12 mouse cellular contexts compared by ENCODE assay signal in the genomic region with DNA sequence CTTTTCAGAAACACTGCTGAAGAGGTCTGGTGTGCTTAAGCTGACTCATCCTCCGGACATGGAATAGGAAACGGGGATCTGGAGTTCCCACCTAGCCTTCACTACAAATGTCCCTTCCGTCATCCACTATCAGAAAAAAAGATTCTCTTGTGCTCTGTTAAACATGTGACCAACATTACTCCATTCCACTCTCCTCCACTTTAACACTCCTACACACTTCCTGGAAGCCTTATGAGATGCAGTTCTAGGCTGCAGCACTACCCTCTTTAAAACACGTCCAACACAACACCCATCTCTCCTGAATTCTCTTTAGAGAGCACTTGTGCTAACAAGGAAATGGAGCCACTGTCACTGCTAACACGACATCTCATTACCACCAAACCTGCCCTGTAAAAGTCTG. TPM values are rescaled to one million over a fixed set of nuclear protein-coding genes. Genes with fewer than 3 reads are reported as not detected.
DNase-seq lines count a peak whose midpoint lies in the region; ATAC-seq and TF ChIP-seq lines count a peak whose summit lies in the region.
"Had no signal": no experiment of that assay in that cellular context is flagged by ENCODE, and none has a peak within 500 bp of the region (broad histone marks: within the 10 kb centered on the region; RNA-seq: fewer than 3 reads in every experiment).

No protein-coding gene starts in this region.

- peak overlapping the region; percentile 41 for H3K4me2 ChIP-seq in heart, postnatal 0 days (ENCODE audit: low read depth, low read length)
- peak overlapping the region; percentile 41 for H3K4me2 ChIP-seq in intestine, embryonic 15.5 days (replicated peaks)
- peak overlapping the region; percentile 20; the same call in 1 of the 2 replicates for H3K4me2 ChIP-seq in stomach, embryonic 15.5 days
- H3K4me2 ChIP-seq: hindbrain, embryonic 15.5 days; limb, embryonic 12.5 days; midbrain, embryonic 12.5 days; neural tube, embryonic 13.5 days had no signal

- peak overlapping the region; percentile 54 for H3K27ac ChIP-seq in heart, postnatal 0 days (ENCODE audit: low read depth)
- no peak overlapping the region for H3K27ac ChIP-seq in intestine, embryonic 15.5 days
- H3K27ac ChIP-seq in stomach, embryonic 15.5 days = peak overlapping the region; percentile 36; the same call in 1 of the 2 replicates
- H3K27ac ChIP-seq: hindbrain, embryonic 15.5 days; limb, embryonic 12.5 days; midbrain, embryonic 12.5 days; neural tube, embryonic 13.5 days had no signal

- H3K9me3 ChIP-seq in heart, postnatal 0 days (replicated peaks; ENCODE audit: control insufficient read depth, low read length) = no peaks in the 10 kb centered on the region
- H3K9me3 ChIP-seq in intestine, embryonic 15.5 days = no peaks in the 10 kb centered on the region
- no peaks in the 10 kb centered on the region for H3K9me3 ChIP-seq in stomach, embryonic 15.5 days
- H3K9me3 ChIP-seq: hindbrain, embryonic 15.5 days; limb, embryonic 12.5 days; midbrain, embryonic 12.5 days; neural tube, embryonic 13.5 days had no signal

- H3K4me3 ChIP-seq in heart, postnatal 0 days (ENCODE audit: low read depth, low read length) = peak overlapping the region; percentile 15
- H3K4me3 ChIP-seq in intestine, embryonic 15.5 days (replicated peaks) = no peak overlapping the region
- no peak overlapping the region; the same call in 1 of the 2 replicates for H3K4me3 ChIP-seq in stomach, embryonic 15.5 days (replicated peaks)
- H3K4me3 ChIP-seq: hindbrain, embryonic 15.5 days; limb, embryonic 12.5 days; midbrain, embryonic 12.5 days; neural tube, embryonic 13.5 days had no signal

- no peak for TF ChIP-seq EP300 in heart, postnatal 0 days (IDR thresholded peaks at IDR 0.05; ENCODE audit: low read depth)

- 39% methylated on average over 5 of the region's 5 CpGs for WGBS in heart, postnatal 0 days
- WGBS in intestine, embryonic 15.5 days = 48% methylated on average over 5 of the region's 5 CpGs
- WGBS in stomach, embryonic 15.5 days = 59% methylated on average over 5 of the region's 5 CpGs

- intact Hi-C loops in heart, postnatal 25 days (cut with DNase I) = no loop called here

- H3K27me3 ChIP-seq in heart, postnatal 0 days (ENCODE audit: control insufficient read depth, insufficient read depth, low read length) = no peaks in the 10 kb centered on the region
- H3K27me3 ChIP-seq in intestine, embryonic 15.5 days (replicated peaks) = no peaks in the 10 kb centered on the region
- H3K27me3 ChIP-seq in stomach, embryonic 15.5 days (replicated peaks) = no peaks in the 10 kb centered on the region
- H3K27me3 ChIP-seq: hindbrain, embryonic 15.5 days; limb, embryonic 12.5 days; midbrain, embryonic 12.5 days; neural tube, embryonic 13.5 days had no signal

- no peak for TF ChIP-seq CTCF in heart, postnatal 0 days (IDR thresholded peaks at IDR 0.05; ENCODE audit: low read depth)

- ATAC-seq in heart, postnatal 0 days (ENCODE audit: insufficient read depth, low read depth) = no peak
- peak; percentile 2; the same call in 1 of the 2 replicates for ATAC-seq in intestine, embryonic 15.5 days
- ATAC-seq in stomach, embryonic 15.5 days (ENCODE audit: insufficient read depth, low FRiP score, low read depth) = no peak

- H3K9ac ChIP-seq in heart, postnatal 0 days (replicated peaks; ENCODE audit: low read depth, low read length) = 0 out of 2 replicates have a peak overlapping the region, but pooled peaks have one; percentile 1
- no peak overlapping the region for H3K9ac ChIP-seq in intestine, embryonic 15.5 days
- H3K9ac ChIP-seq in stomach, embryonic 15.5 days = no peak overlapping the region
- H3K9ac ChIP-seq: hindbrain, embryonic 15.5 days; limb, embryonic 12.5 days; midbrain, embryonic 12.5 days; neural tube, embryonic 13.5 days had no signal

- peak; percentile 21 for DNase-seq in heart, postnatal 0 days (ENCODE audit: low spot score)
- no peak for DNase-seq in heart, postnatal 25 days (ENCODE audit: low spot score)
- DNase-seq in lung, postnatal 36 days = peak; percentile 35
- no peak for DNase-seq in lung, adult 18-20 months
- no peak for DNase-seq in ovary, adult 18-20 months (ENCODE audit: low spot score)
- DNase-seq in ovary, postnatal 10 days (ENCODE audit: low spot score) = no peak

- peaks cover 21% of the 10 kb centered on the region for H3K36me3 ChIP-seq in heart, postnatal 0 days (replicated peaks; ENCODE audit: control insufficient read depth, insufficient read depth, low read length)
- H3K36me3 ChIP-seq in intestine, embryonic 15.5 days = peaks cover 7% of the 10 kb centered on the region
- H3K36me3 ChIP-seq in stomach, embryonic 15.5 days = peaks cover 11% of the 10 kb centered on the region; the same call in 1 of the 2 replicates

- peaks cover 17% of the 10 kb centered on the region; the same call in 1 of the 2 replicates for H3K4me1 ChIP-seq in heart, postnatal 0 days (ENCODE audit: control insufficient read depth, insufficient read depth)
- H3K4me1 ChIP-seq in intestine, embryonic 15.5 days (replicated peaks) = peaks cover 13% of the 10 kb centered on the region
- peaks cover 17% of the 10 kb centered on the region for H3K4me1 ChIP-seq in stomach, embryonic 15.5 days

RNA-seq across cellular contexts. Expression of gene Slc35b3, which starts 2.6 kb away (rescaled TPM):
- 15.2 and 28.1 TPM in 2 replicates for total RNA-seq in heart, postnatal 0 days (2014; rRNA removed; ENCODE audit: low replicate concordance)
- 14.0 and 16.7 TPM in 2 replicates for polyA plus RNA-seq in heart, postnatal 0 days (2015; fragmentation: Nextera tagmentation; extraction: Ambion mirVana)
- total RNA-seq in heart, postnatal 25 days (2021) = 1 to 10 TPM; 4.3 to 4.6 TPM
- polyA plus RNA-seq in intestine, embryonic 15.5 days (2015; fragmentation: Nextera tagmentation; extraction: Ambion mirVana) = 47.4 and 50.8 TPM in 2 replicates
- 42.8 and 45.9 TPM in 2 replicates for polyA plus RNA-seq in stomach, embryonic 15.5 days (2015; fragmentation: Nextera tagmentation; extraction: Ambion mirVana)

Comparison
In these comparisons a context has a peak if more than half of its experiments do, and no peak if none do; other contexts are left out.
1. DNase-seq: peak in heart, postnatal 0 days (single experiment) and lung, postnatal 36 days (single experiment); none in heart, postnatal 25 days (single experiment), lung, adult 18-20 months (0 of 2), ovary, adult 18-20 months (single experiment) and ovary, postnatal 10 days (single experiment).
2. Peak in every context shown above with its lines, with median percentiles within 50 percentile points of each other: H3K4me2 ChIP-seq.